Mouse (Mus musculus) kidney, adult 2 months (tissue): Measurements from ENCODE around the gene Gpr26.

Experiments
- CTCF ChIP-seq: fragments of 200-500 bp; conservative IDR thresholded peaks from 2 replicates; pipeline ENCODE4 v1.5.1; 2011; ENCODE audit warnings: low read depth, mild to moderate bottlenecking, control low read depth, low read length, moderate library complexity, mixed read lengths; ENCODE audit not compliant: insufficient read depth, insufficient read length
- POLR2A ChIP-seq: fragments of 200-500 bp; IDR thresholded peaks from one replicate; pipeline ENCODE4 v1.6.1; 2011; ENCODE audit warnings: low read depth, low read length, control low read depth

DNA sequence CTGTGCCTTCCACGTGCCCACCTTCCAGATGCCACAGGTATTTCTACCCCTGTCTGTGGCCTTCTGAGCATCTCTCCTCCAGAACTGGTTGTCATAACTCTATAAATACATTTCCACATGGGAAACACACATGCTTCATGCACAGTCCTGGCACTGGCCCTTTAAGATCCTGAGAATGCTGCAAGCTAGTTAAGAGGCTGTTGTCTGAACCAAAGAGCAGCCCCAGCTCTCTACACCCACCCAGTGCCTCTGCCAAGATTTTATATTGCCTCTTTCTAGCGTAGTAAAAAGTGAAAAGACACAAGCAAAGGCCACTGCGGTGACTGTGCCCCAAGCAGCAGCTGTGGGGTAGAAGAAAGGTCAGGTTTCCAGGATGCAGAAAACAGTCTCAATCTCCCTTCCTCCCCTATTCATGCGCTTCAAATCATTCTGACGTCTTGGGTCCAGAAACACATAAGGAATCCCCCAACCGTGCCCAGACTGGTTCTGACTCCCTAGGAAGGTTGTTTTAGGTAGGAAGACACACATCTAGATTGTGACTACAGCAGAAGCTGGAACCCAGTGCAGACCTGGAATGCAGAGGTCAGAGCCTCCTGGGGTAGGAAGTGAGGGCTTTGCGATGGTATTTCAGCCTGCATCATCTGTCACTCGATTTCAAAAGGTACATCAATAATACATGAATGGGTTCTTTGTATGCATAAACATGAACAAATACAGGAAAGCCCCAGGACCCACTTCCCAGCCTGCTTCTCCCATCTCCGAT is 38.8 kb upstream of the Gpr26 start:
- TF ChIP-seq POLR2A = no peak
- TF ChIP-seq CTCF = no peak
